Mouse (Mus musculus) neural tube, embryonic 12.5 days (tissue): Measurements from ENCODE around the gene Vmn2r73. TPM values are rescaled to one million over a fixed set of nuclear protein-coding genes. Genes with fewer than 3 reads are reported as not detected.
"Not testable (repeated sequence)": the region's sequence is repeated elsewhere in the genome, so short reads cannot be mapped to it uniquely, and the experiment has no call there.

Experiments
- ATAC-seq: fragments of 200-750 bp; cut with Nextera tagmentation; 2 replicates; pipeline ENCODE4 v1.8.0; 2017; ENCODE audit warnings: low read depth, mild to moderate bottlenecking, moderate TSS enrichment, moderate library complexity; ENCODE audit not compliant: low FRiP score
- H3K27ac ChIP-seq: fragments of 300-500 bp; sonication (generic); 2 replicates; pipeline ENCODE4 v1.5.1; 2016
- H3K27me3 ChIP-seq: fragments of 300-500 bp; sonication (generic); replicated peaks from 2 replicates; pipeline ENCODE4 v1.6.1; 2016; ENCODE audit warnings: mild to moderate bottlenecking
- H3K36me3 ChIP-seq: fragments of 300-500 bp; sonication (generic); 2 replicates; pipeline ENCODE4 v1.6.1; 2016; ENCODE audit warnings: mild to moderate bottlenecking
- H3K4me1 ChIP-seq: fragments of 300-500 bp; sonication (generic); 2 replicates; pipeline ENCODE4 v1.6.1; 2016
- H3K4me2 ChIP-seq: fragments of 300-500 bp; sonication (generic); replicated peaks from 2 replicates; pipeline ENCODE4 v1.6.1; 2016; ENCODE audit warnings: mild to moderate bottlenecking
- H3K4me3 ChIP-seq: fragments of 300-500 bp; sonication (generic); 2 replicates; pipeline ENCODE4 v1.5.1; 2016
- H3K9ac ChIP-seq: fragments of 300-500 bp; sonication (generic); 2 replicates; pipeline ENCODE4 v1.6.1; 2016; ENCODE audit warnings: mild to moderate bottlenecking
- H3K9me3 ChIP-seq: fragments of 300-500 bp; sonication (generic); 2 replicates; pipeline ENCODE4 v1.6.1; 2016; ENCODE audit warnings: mild to moderate bottlenecking
- WGBS: fragments of 180-500 bp; shearing (Covaris S2); methylation state at CpG from one replicate; pipeline ENCODE4 v1.1.7; 2016; 5-methylcytosine and 5-hydroxymethylcytosine counted together
- polyA plus RNA-seq: library from polyadenylated mRNA; unstranded; fragments of >200 nt; fragmentation: Nextera tagmentation; extraction: Ambion mirVana; gene quantifications from 2 replicates; pipeline ENCODE4 v1.2.1, GENCODE M21; 2016

Gene Vmn2r73
- polyA plus RNA-seq = not detected in 2 replicates

- H3K27me3 ChIP-seq = no peaks in the 10 kb centered on the region
- no peaks in the 10 kb centered on the region for H3K9me3 ChIP-seq
- ATAC-seq = no peak
- no peak within 1 kb of the TSS for H3K9ac ChIP-seq
- 82% methylated on average over 1 of the region's 1 CpGs for WGBS
- no peaks in the 10 kb centered on the region for H3K36me3 ChIP-seq
- no peaks in the 10 kb centered on the region for H3K4me1 ChIP-seq
- no peak within 1 kb of the TSS for H3K27ac ChIP-seq
- H3K4me3 ChIP-seq = no peak within 1 kb of the TSS
- no peak within 1 kb of the TSS for H3K4me2 ChIP-seq
These were observed at the start of gene Vmn2r73 for GRCm38 (mm10) chr7:85876166-85876565. TSS of gene Vmn2r73 (minus strand) at chr7:85876266.

GRCm38 (mm10) chr7:85840090-85840948 lies 35.7 kb downstream of the Vmn2r73 start:
- Histone ChIP-seq H3K9me3 (no peaks in the 10 kb centered on the region), H3K4me1 (no peaks in the 10 kb centered on the region), H3K27me3 (no peaks in the 10 kb centered on the region), H3K9ac (no peak overlapping the region), H3K4me2 (no peak overlapping the region), H3K36me3 (no peaks in the 10 kb centered on the region), H3K27ac (no peak overlapping the region), H3K4me3 (no peak overlapping the region)
- ATAC-seq = no peak
- WGBS = 31% methylated on average over 2 of the region's 2 CpGs

GRCm38 (mm10) chr7:85818092-85818491 lies 58.0 kb downstream of the Vmn2r73 start:
- not testable (repeated sequence) for H3K9ac ChIP-seq, H3K4me3 ChIP-seq, H3K4me1 ChIP-seq, ATAC-seq, H3K27ac ChIP-seq, H3K27me3 ChIP-seq, H3K9me3 ChIP-seq, H3K4me2 ChIP-seq, H3K36me3 ChIP-seq
- 8% methylated on average over 6 of the region's 6 CpGs for WGBS

Other genes starting within 250 kb of the Vmn2r73 start
- not detected in 2 replicates for gene Vmn2r72, start 121.2 kb downstream of the Vmn2r73 start, polyA plus RNA-seq
- not detected in 2 replicates for gene Vmn2r74, start 85.4 kb upstream of the Vmn2r73 start, polyA plus RNA-seq